In genomic region chr3:63553426-63553825, GRCm38 (mm10) we compare ENCODE assay signal across 19 mouse cellular contexts.
"Had no signal": no experiment of that assay in that cellular context is flagged by ENCODE, and none has a peak within 500 bp of the region (broad histone marks: within the 10 kb centered on the region; RNA-seq: fewer than 3 reads in every experiment).

No protein-coding gene starts in this region.

- H3K27ac ChIP-seq: midbrain, embryonic 10.5 days; midbrain, embryonic 12.5 days; neural tube, embryonic 13.5 days; neural tube, embryonic 15.5 days had no signal

- H3K27me3 ChIP-seq: neural tube, embryonic 13.5 days; neural tube, embryonic 15.5 days had no signal

- ATAC-seq: midbrain, embryonic 16.5 days had no signal

- DNase-seq: lung, adult 18-20 months; lung, embryonic 14.5 days; lung, postnatal 10 days; lung, postnatal 4 days; midbrain, embryonic 14.5 days; retina, postnatal 1 day; right cerebral cortex, adult 18-20 months; right cerebral cortex, postnatal 25 days; right cerebral cortex, postnatal 4 days; spleen, adult 18-20 months; thymus, adult 18-20 months; thymus, postnatal 14 days; thymus, postnatal 36 days had no signal

- H3K36me3 ChIP-seq: midbrain, embryonic 10.5 days; midbrain, embryonic 12.5 days; neural tube, embryonic 13.5 days; neural tube, embryonic 15.5 days had no signal

- H3K4me1 ChIP-seq: midbrain, embryonic 10.5 days; midbrain, embryonic 12.5 days; neural tube, embryonic 13.5 days had no signal

- H3K4me3 ChIP-seq: midbrain, embryonic 10.5 days; midbrain, embryonic 12.5 days; myocyte; neural tube, embryonic 13.5 days; neural tube, embryonic 15.5 days had no signal

- H3K9ac ChIP-seq: lung, embryonic 14.5 days; midbrain, embryonic 12.5 days; neural tube, embryonic 13.5 days; neural tube, embryonic 15.5 days had no signal

- H3K4me2 ChIP-seq: lung, embryonic 14.5 days; midbrain, embryonic 12.5 days; neural tube, embryonic 13.5 days; neural tube, embryonic 15.5 days had no signal

- H3K9me3 ChIP-seq: midbrain, embryonic 10.5 days; midbrain, embryonic 12.5 days; neural tube, embryonic 13.5 days; neural tube, embryonic 15.5 days had no signal
